Mouse (Mus musculus): ENCODE measurements at regions not wholly inside any gene's neighbourhood (a gene's known extent, or its start where the extent isn't known, plus 50 kb on each side); places are given as distances from the start of the nearest gene placed in this dataset.

- TF ChIP-seq CTCF (IDR thresholded peaks at IDR 0.05; ENCODE audit: borderline replicate concordance, extremely low read depth, insufficient read depth, insufficient read length) (no peak), POLR2A (IDR thresholded peaks at IDR 0.05; ENCODE audit: borderline replicate concordance, extremely low read depth, insufficient read depth, insufficient read length, poor library complexity, severe bottlenecking) (no peak)
These were observed 448.8 kb upstream of the Nrp1 start for GRCm38 (mm10) chr8:127909580-127909979.

Measured in brain, embryonic 14.5 days (tissue).